Mouse (Mus musculus): ENCODE data around the gene Rps18. TPM values are rescaled to one million over a fixed set of nuclear protein-coding genes. Genes with fewer than 3 reads are reported as not detected.
"Not testable (repeated sequence)": the region's sequence is repeated elsewhere in the genome, so short reads cannot be mapped to it uniquely, and the experiment has no call there.

Rps18 gene
- total RNA-seq (2021): 100 to 1,000 TPM; 791 to 792 TPM
- long read RNA-seq, experiment 1, transcript Rps18-201 (5 exons, 560 nt): major isoform, 442 of 474 reads
- long read RNA-seq, experiment 1, transcript Rps18-210 (3 exons, 499 nt): minor isoform, 8 of 474 reads
- long read RNA-seq, experiment 1, transcript Rps18-209 (4 exons, 536 nt): minor isoform, 10 of 474 reads
- long read RNA-seq, experiment 1, partial matches to known transcripts: 4 of 474 reads
- long read RNA-seq, experiment 1, other reads (novel, unspliced or antisense): 6 of 474 reads
- long read RNA-seq, experiment 2, transcript Rps18-209 (4 exons, 536 nt): minor isoform, 6 of 221 reads
- long read RNA-seq, experiment 2, transcript Rps18-201 (5 exons, 560 nt): major isoform, 204 of 221 reads
- long read RNA-seq, experiment 2, partial matches to known transcripts: 2 of 221 reads
- long read RNA-seq, experiment 2, other reads (novel, unspliced or antisense): 5 of 221 reads

GRCm38 (mm10) chr17:33955555-33956214, at the start of gene Rps18, which contains the start of gene Vps52:
Gene Rps18, minus strand, starts transcription at chr17:33956001.
Gene Vps52, plus strand, starts transcription at chr17:33955812.
- DNase-seq: peak; percentile 91 to 92

GRCm38 (mm10) chr17:34003426-34003825, 47.6 kb upstream of the Rps18 start:
- DNase-seq: peak; percentile 33 to 49

- DNase-seq: not testable (repeated sequence)
Measured at GRCm38 (mm10) chr17:34000796-34001195, 45.0 kb upstream of the Rps18 start.

DNA sequence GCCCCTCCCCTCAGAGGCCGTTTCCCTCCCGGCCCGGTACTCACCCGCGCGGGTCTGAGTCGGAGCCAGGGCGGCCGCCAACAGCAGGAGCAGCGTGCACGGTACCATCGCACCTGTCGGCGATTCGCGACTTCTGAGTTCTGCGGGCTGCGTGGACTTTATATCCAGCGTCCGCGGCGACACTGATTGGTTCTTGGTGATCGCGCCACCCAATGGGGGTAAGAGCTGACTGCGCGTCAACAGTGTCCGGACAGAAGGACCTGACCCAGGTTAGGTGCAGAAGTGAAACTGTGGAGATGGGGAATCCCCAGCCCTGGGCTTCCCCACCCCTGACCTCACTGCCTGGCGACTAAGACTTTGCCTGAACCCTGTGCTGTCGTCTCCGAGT, 44.3 kb upstream of the Rps18 start, which contains the start of gene H2-K1:
Gene H2-K1 (minus strand): TSS at position 198 of the 388 bp plus-strand sequence.
- peak; percentile 93 to 94 for DNase-seq

- DNase-seq: peak; percentile 40 to 61
Measured at GRCm38 (mm10) chr17:33999341-34000149, 43.7 kb upstream of the Rps18 start.

DNA sequence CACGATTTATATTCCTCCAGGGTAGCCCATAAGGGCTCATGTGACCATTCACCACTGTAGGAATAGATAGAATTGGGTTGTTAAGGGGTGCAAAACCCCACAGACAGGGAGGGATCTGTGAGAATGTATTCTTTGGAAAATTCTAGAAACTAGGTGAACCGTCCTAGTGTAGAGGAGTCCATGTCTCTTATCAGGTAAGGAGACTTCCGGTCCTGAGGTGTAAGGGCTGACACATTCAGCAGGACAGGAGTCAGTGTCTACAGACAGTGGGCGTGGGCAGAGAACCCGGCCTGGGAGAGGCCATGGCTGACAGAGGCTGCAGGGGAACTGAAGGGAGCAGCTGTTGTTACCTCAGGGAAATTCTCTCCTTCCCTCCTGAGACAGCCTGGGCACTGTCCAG, 42.9 kb upstream of the Rps18 start:
- not testable (repeated sequence) for DNase-seq

DNA sequence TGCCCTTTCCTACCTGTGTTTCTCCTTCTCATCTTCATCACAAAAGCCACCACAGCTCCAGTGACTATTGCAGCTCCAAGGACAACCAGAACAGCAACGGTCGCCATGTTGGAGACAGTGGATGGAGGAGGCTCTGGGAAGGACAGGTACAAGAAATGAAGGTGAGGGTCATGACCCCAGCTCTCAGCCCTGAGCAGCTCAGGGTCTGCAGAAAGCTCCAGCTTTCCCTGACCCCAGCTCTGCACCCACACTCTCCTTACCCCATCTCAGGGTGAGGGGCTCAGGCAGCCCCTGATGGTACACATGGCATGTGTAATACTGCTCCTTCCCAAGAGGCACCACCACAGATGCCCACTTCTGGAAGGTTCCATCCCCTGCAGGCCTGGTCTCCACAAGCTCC, 41.2 kb upstream of the Rps18 start:
- DNase-seq: not testable (repeated sequence)

DNA sequence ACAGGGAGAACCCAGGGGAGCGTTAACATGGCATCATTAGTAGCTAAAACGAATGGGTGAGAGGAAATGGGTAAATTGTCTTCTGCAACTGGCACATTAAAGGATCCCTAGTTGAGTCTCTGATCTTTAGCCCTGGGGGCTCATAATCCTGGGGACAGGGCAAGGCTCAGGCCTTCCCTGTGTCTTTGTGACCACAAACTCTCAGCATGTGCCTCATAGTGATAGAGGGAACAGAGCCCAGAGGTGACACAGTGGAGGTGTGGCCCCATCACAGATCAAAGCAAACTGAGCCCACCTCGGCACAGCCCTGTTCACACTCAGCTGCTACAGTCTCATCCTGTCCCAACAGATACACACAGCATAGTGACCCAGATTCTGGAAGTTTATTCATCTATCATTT, 39.9 kb upstream of the Rps18 start:
- DNase-seq: no peak

DNA sequence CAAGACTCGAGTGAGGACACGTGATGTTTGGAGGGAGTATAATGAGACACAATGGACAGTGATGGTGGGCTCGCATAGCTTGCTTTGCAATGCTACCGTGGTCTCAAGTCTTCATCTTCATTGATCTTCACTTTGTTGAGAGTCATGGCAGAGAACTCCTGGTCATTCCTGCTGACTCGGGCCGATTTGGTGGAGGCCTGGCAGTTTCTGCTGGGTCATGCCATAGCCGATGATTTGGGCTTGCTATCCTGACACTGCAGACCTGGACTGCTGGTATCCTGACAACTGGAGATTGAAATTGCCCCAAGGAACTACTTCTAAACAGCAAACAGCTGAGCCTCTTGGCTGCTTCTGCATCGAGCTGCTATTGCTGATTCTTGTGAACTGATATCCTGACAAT, 39.2 kb upstream of the Rps18 start:
- DNase-seq: no peak

GRCm38 (mm10) chr17:33991788-33992664, 36.2 kb upstream of the Rps18 start:
- DNase-seq: peak; percentile 61 to 69

DNA sequence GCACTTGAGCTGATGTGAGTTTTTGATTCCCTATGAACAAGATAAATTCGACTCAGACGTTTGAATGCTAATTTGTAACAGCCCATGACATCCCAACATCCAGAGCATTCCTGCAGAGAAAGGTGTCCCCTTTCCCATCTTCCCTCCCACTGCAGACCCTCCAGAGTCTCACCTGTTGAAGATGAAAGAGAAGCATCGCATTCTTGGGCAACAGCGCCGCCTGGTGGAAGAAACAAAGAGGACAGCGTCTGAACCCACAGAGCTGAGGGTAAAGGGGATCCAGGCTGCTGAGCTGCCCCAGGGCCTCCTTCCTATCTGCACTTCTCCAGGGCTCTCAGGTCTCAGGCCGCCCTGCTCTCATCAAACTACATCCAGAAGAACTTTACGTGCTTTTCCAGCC, 26.3 kb upstream of the Rps18 start:
- peak; percentile 67 to 69 for DNase-seq

DNA sequence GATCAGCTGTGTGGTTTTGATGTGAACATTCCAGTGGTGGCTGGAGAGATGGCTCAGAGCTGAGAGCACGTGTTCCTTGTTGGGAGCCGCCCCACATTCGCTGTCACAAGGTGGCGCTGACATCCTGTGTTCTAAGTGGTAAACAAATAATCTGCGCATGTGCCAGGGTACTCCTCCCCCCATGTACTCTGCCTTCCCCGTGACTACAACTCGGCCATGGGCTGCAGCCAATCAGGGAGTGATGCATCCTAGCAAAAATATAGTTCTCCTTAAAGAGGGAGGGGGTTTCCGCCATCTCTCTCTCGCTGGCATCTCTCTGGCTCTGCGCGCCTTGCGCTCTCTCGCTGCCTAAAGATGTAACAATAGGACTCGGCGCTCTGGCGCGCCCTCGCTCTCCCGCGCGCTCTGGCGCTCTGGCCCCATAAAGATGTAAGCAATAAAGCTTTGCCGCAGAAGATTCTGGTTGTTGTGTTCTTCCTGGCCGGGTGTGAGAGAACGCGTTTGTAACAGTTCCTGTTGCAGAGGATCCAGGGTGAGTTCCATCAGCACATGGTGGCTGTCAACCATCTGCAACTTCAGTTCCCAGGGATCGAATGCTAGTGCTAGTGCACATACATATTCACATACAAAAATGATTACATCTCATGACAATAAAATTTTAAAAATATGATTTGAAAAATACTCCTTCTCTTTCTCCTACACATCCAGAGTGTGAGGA, 25.6 kb upstream of the Rps18 start:
- DNase-seq: peak; percentile 84 to 86

DNA sequence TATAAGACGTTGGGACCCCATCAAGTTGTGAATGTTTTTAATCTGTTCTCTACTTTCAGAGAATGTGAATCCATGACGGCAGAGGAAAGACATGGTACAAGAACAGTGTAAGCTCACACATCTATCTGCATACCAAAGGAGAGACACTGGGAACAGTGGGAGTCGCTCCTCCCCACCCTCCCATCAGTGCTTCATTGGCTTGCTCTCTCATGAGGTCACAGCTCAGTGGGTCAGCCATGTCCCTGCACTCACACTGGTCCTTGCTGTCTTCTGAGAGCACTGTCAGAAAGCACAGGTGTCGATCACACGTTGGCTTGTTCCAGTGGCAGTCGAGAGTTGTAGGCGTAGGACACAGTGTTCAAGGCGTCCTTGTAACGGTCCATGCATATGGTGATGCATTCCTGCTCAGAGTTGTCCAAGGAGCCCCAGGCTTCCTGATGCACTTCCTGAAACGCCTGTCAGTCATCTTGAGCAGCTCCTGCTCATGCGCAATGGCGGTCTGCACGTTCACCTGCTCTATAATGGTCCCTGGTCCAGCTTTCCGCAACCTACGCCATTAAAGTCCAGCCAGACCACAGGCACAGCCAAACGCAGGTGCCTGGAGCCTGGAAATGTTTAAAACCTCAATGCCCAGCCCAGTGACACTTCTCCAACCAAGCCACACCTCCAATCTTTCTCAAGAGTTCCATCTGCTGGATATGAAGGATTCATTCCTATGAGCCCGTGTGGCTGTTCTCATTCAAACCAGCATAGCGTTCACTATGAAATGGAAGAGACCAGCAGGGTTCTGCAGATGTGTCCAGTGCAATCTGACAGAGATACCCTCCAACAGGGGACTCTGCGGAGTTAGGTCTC, 24.6 kb upstream of the Rps18 start:
- DNase-seq: no peak

- no peak for DNase-seq
Measured at GRCm38 (mm10) chr17:33979512-33980050, 23.8 kb upstream of the Rps18 start.

GRCm38 (mm10) chr17:33978631-33979031, 22.8 kb upstream of the Rps18 start:
- peak; percentile 86 to 88 for DNase-seq

GRCm38 (mm10) chr17:33977861-33978557, 22.2 kb upstream of the Rps18 start:
- DNase-seq: no peak

DNA sequence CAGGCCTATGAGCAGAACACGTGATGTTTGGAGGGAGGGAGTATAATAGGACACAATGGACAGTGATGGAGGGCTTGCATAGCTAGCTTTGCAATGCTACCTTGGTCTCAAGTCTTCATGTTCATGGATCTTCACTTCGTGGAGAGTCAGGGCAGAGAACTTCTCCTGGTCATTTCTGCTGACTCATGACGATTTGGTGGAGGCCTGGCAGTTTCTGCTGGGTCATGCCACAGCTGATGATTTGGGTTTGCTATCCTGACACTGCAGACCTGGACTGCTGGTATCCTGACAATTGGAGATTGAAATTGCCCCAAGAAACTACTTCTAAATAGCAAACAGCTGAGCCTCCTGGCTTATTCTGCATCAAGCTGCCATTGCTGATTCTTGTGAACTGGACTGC, 17.8 kb upstream of the Rps18 start:
- no peak for DNase-seq

DNA sequence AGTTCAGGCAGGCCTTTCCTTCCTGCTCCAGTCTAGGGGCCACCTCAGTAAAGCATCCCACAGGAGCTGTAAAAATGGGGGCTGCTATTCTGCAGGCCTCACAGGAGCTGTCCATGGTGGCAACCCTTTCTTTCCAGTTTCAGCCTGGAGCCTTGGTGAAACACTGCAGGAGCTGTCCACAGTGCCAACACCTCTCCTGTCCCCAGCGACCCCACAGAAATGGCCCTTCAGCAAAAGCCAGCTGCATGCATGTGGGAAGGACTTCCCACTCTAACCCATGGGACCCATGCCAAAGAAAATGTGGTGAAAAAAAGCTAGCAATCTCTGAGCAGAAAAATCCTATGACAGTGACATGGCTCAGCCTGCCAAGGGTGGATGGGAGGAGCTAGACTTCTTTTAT, 16.9 kb upstream of the Rps18 start:
- DNase-seq: peak in 1 of 2 experiments; percentile 62

GRCm38 (mm10) chr17:33969394-33969793, 13.6 kb upstream of the Rps18 start:
- no peak for DNase-seq
